Mouse (Mus musculus) C2C12 (cell line): ENCODE measurements around the gene Plin3.

Experiments used
- CTCF ChIP-seq: IDR thresholded peaks from one replicate; pipeline ENCODE4 v1.5.1; 2011; ENCODE audit not compliant: control insufficient read depth, insufficient read depth, insufficient read length
- MYOD1 ChIP-seq: IDR thresholded peaks from one replicate; pipeline ENCODE4 v1.6.1; 2011; ENCODE audit warnings: low read depth; ENCODE audit not compliant: control insufficient read depth, insufficient read length
- USF1 ChIP-seq: IDR thresholded peaks from one replicate; pipeline ENCODE4 v1.6.1; 2011; ENCODE audit warnings: low read depth, mild to moderate bottlenecking, control low read depth, moderate library complexity

- TF ChIP-seq CTCF (no peak), MYOD1 (no peak), USF1 (no peak)
Measured at GRCm38 (mm10) chr17:56261166-56261565, 31.5 kb downstream of the Plin3 start.
